Mouse (Mus musculus): ENCODE results near the gene Fanca. TPM values are rescaled to one million over a fixed set of nuclear protein-coding genes. Genes with fewer than 3 reads are reported as not detected.

The Fanca gene
- polyA plus RNA-seq, 2 experiments = 17.3 to 22.8 TPM

DNA sequence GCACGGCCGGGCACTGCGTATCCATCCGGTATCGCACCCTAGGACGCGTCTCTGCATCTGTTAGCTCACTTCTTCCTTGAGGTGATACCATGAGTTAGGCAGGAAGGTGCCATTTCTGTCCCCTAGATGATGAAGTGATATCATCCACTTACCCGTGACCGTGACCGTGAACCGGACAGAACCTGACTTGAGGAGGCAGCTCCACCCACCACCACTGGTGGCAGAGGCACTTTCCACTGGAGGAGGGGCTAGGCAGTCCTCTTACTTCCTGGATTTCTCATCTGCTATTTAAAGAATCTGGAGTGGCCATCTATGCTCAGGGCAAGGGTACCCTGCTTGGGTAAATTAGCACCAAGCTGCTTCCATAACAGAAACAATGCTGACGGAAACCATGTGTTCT is 25.0 kb upstream of the Fanca start:
- ATAC-seq (ENCODE audit: insufficient read depth) = no peak
- Histone ChIP-seq H3K27ac (no peak overlapping the region), H3K9me3 (ENCODE audit: control insufficient read depth, low read length) (no peaks in the 10 kb centered on the region), H3K36me3 (replicated peaks; ENCODE audit: control insufficient read depth, insufficient read depth, low read depth) (no peaks in the 10 kb centered on the region), H3K4me2 (ENCODE audit: low read depth) (no peak overlapping the region), H3K4me3 (ENCODE audit: insufficient read depth in 1 of 2, low read depth in 2 of 2, low read length in 2 of 2) (no peak overlapping the region), H3K9ac (replicated peaks) (no peak overlapping the region), H3K4me1 (replicated peaks; ENCODE audit: control insufficient read depth in 2 of 2, insufficient read depth in 2 of 2, low read length in 1 of 2) (peaks cover 2 to 14% of the 10 kb centered on the region in 2 experiments; a peak in 3 of 4 replicates), H3K27me3 (ENCODE audit: control insufficient read depth, insufficient read depth, low read length) (no peaks in the 10 kb centered on the region)
- WGBS (ENCODE audit: insufficient replicate concordance) = 69% methylated on average over 12 of the region's 12 CpGs
- TF ChIP-seq CTCF (IDR thresholded peaks at IDR 0.05; ENCODE audit: low read depth) (no peak), EP300 (IDR thresholded peaks at IDR 0.05; ENCODE audit: low read depth) (no peak)
- DNase-seq (ENCODE audit: low read depth in 3 of 3, low spot score in 3 of 3) = no peak

DNA sequence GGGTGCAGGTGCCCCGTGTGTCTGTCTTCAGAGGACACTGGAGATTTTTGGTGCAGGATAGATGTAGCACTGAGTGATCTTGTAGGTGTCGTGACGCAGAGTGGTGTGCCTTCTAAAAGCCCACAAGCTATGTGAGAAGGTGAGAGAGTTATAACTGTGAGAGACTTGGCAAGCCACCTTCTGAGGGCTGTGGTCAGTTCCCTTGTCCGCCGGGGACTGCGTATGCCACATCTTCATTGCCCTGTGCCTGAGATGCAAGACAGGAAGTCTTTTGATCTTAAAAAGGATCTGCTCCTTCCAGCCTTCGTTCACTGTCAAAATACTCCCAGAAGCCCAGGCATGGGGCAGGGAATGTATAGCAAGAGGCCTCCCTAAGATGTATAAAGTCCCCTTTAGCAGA is 24.5 kb upstream of the Fanca start:
- H3K9me3 ChIP-seq (ENCODE audit: control insufficient read depth, low read length) = no peaks in the 10 kb centered on the region
- peaks cover 2 to 9% of the 10 kb centered on the region in 2 experiments; a peak in 3 of 4 replicates for H3K4me1 ChIP-seq (replicated peaks; ENCODE audit: control insufficient read depth in 2 of 2, insufficient read depth in 2 of 2, low read length in 1 of 2)
- H3K27ac ChIP-seq = no peak overlapping the region
- H3K9ac ChIP-seq (replicated peaks) = no peak overlapping the region
- no peak for TF ChIP-seq EP300 (IDR thresholded peaks at IDR 0.05; ENCODE audit: low read depth)
- TF ChIP-seq CTCF (IDR thresholded peaks at IDR 0.05; ENCODE audit: low read depth) = no peak
- H3K36me3 ChIP-seq (replicated peaks; ENCODE audit: control insufficient read depth, insufficient read depth, low read depth) = no peaks in the 10 kb centered on the region
- no peak overlapping the region for H3K4me2 ChIP-seq (ENCODE audit: low read depth)
- 45% methylated on average over 7 of the region's 7 CpGs for WGBS (ENCODE audit: insufficient replicate concordance)
- no peaks in the 10 kb centered on the region for H3K27me3 ChIP-seq (ENCODE audit: control insufficient read depth, insufficient read depth, low read length)
- ATAC-seq (ENCODE audit: insufficient read depth) (no peak), DNase-seq (ENCODE audit: low read depth in 3 of 3, low spot score in 3 of 3) (no peak)
- H3K4me3 ChIP-seq (ENCODE audit: insufficient read depth in 1 of 2, low read depth in 2 of 2, low read length in 2 of 2) = no peak overlapping the region

DNA sequence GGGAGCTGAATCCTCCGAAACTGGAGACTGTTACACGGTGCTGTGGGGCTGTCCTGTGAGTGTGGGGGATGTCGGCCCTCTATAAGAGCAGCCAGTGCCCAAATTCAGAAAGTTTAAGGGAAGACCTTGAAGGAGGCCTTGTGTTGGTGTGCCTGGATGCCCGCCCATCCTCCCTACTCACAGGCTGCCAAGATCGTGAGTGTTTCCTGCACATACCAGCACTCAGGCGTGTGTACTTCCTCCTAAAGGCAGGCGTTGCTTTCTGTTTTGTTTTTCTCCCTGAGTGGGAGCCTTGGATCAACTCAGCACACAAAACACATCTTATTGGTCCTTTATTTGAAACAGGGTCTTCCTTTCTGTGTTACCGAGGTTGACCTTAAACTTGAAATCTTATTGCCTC is 23.9 kb upstream of the Fanca start:
- Histone ChIP-seq H3K9me3 (ENCODE audit: control insufficient read depth, low read length) (no peaks in the 10 kb centered on the region), H3K4me3 (ENCODE audit: insufficient read depth in 1 of 2, low read depth in 2 of 2, low read length in 2 of 2) (no peak overlapping the region), H3K27me3 (ENCODE audit: control insufficient read depth, insufficient read depth, low read length) (no peaks in the 10 kb centered on the region), H3K4me2 (ENCODE audit: low read depth) (no peak overlapping the region), H3K27ac (no peak overlapping the region), H3K9ac (replicated peaks) (no peak overlapping the region), H3K36me3 (replicated peaks; ENCODE audit: control insufficient read depth, insufficient read depth, low read depth) (no peaks in the 10 kb centered on the region), H3K4me1 (replicated peaks; ENCODE audit: control insufficient read depth in 2 of 2, insufficient read depth in 2 of 2, low read length in 1 of 2) (peaks cover 0 to 6% of the 10 kb centered on the region in 2 experiments; a peak in 2 of 4 replicates)
- ATAC-seq (ENCODE audit: insufficient read depth) = no peak
- TF ChIP-seq CTCF (IDR thresholded peaks at IDR 0.05; ENCODE audit: low read depth) (no peak), EP300 (IDR thresholded peaks at IDR 0.05; ENCODE audit: low read depth) (no peak)
- no peak for DNase-seq (ENCODE audit: low read depth in 3 of 3, low spot score in 3 of 3)
- 52% methylated on average over 8 of the region's 8 CpGs for WGBS (ENCODE audit: insufficient replicate concordance)

DNA sequence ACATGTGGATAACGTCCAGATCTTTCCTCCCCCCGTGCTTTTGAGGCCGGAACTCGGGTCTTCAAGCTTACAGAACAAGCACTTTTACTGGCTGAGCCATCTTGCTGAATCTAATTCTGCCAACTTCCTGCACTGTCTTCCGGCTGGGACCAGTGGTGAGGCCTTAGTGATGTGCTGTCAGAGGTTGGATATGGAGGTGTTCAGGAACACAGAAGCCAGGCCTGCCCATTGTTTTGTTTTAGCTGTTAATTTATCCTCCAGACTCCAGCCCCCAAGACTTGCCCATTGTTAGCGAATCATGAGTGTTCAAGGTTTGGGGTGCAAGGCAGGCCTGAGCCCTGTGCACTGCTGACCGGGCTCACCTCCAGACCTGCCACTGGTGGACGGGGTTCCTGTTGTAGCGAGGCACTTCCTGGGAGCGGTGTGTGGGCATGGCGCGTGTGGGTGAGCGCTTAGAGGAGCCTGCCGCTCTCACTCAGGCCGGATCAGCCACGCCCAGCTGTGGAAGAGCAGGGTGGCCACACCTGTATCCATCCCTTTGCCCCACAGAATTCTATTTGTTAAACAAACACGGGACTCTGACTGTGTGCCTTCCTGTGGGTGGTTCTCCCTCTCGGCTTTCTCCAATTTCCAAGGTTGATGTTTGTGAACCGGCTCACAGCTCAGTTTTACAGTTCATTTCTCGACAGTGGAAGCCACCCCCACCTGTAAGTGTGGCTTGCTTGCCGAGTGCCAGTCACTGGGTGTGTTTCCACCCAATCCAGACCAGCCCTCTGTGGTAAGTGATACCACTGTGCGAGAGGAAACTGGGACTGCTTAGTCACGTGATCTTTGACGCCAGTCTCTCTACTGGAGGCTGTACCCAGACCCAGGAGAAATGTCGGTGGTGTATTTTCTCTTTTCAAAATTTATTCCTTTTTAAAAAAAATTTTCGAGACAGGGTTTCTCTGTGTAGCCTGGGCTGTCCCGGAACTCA is 23.0 kb upstream of the Fanca start:
- Histone ChIP-seq H3K4me2 (ENCODE audit: low read depth) (0 out of 2 replicates have a peak overlapping the region, but pooled peaks have one; percentile 4), H3K9me3 (ENCODE audit: control insufficient read depth, low read length) (no peaks in the 10 kb centered on the region)
- ATAC-seq (ENCODE audit: insufficient read depth) = peak; percentile 62

DNA sequence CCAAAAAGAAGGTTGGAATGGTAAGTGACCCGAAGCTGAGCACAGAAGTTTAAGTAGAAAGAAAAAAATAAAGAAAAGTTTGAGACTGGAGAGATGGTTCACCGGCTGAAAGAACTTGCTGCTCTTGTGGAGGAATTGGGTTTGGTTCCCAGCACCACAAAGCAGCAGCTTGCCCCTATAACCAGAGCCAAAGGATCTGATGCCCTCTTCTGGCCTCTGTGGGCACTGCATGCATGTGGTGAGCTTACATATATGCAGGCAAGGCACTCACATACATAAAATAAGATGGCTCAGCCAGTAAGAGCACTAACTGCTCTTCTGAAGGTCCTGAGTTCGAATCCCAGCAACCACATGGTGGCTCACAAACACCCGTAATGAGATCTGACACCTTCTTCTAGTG is 21.7 kb upstream of the Fanca start:
- WGBS (ENCODE audit: insufficient replicate concordance) = 81% methylated on average over 4 of the region's 4 CpGs
- no peak overlapping the region for H3K4me3 ChIP-seq (ENCODE audit: insufficient read depth in 1 of 2, low read depth in 2 of 2, low read length in 2 of 2)
- H3K4me1 ChIP-seq (replicated peaks; ENCODE audit: control insufficient read depth in 2 of 2, insufficient read depth in 2 of 2, low read length in 1 of 2) = peaks cover 0 to 6% of the 10 kb centered on the region in 2 experiments; a peak in 2 of 4 replicates
- ATAC-seq (ENCODE audit: insufficient read depth) (no peak), DNase-seq (ENCODE audit: low read depth in 3 of 3, low spot score in 3 of 3) (no peak)
- no peaks in the 10 kb centered on the region for H3K36me3 ChIP-seq (replicated peaks; ENCODE audit: control insufficient read depth, insufficient read depth, low read depth)
- H3K4me2 ChIP-seq (ENCODE audit: low read depth) = no peak overlapping the region
- no peak overlapping the region for H3K9ac ChIP-seq (replicated peaks)
- H3K9me3 ChIP-seq (ENCODE audit: control insufficient read depth, low read length) = no peaks in the 10 kb centered on the region
- TF ChIP-seq EP300 (IDR thresholded peaks at IDR 0.05; ENCODE audit: low read depth) = no peak
- peak; percentile 68 for TF ChIP-seq CTCF (IDR thresholded peaks at IDR 0.05; ENCODE audit: low read depth)
- H3K27ac ChIP-seq = no peak overlapping the region
- H3K27me3 ChIP-seq (ENCODE audit: control insufficient read depth, insufficient read depth, low read length) = no peaks in the 10 kb centered on the region

More for the DNA sequence above, 23.0 kb upstream of the Fanca start:
- no peaks in the 10 kb centered on the region for H3K27me3 ChIP-seq (ENCODE audit: control insufficient read depth, insufficient read depth, low read length)
- no peaks in the 10 kb centered on the region for H3K36me3 ChIP-seq (replicated peaks; ENCODE audit: control insufficient read depth, insufficient read depth, low read depth)
- H3K9ac ChIP-seq (replicated peaks) = no peak overlapping the region
- no peak overlapping the region for H3K4me3 ChIP-seq (ENCODE audit: insufficient read depth in 1 of 2, low read depth in 2 of 2, low read length in 2 of 2)
- no peak for TF ChIP-seq EP300 (IDR thresholded peaks at IDR 0.05; ENCODE audit: low read depth)
- TF ChIP-seq CTCF (IDR thresholded peaks at IDR 0.05; ENCODE audit: low read depth) = no peak
- DNase-seq (ENCODE audit: low read depth in 3 of 3, low spot score in 3 of 3) = no peak
- WGBS (ENCODE audit: insufficient replicate concordance) = 53% methylated on average over 27 of the region's 27 CpGs
- H3K27ac ChIP-seq = no peak overlapping the region
- H3K4me1 ChIP-seq (replicated peaks; ENCODE audit: control insufficient read depth in 2 of 2, insufficient read depth in 2 of 2, low read length in 1 of 2) = peaks cover 0 to 6% of the 10 kb centered on the region in 2 experiments; a peak in 2 of 4 replicates

All from liver, embryonic 14.5 days (tissue).